Mouse (Mus musculus) testis, adult 2 months (tissue): ENCODE results near the gene Sowahc. TPM values are rescaled to one million over a fixed set of nuclear protein-coding genes. Genes with fewer than 3 reads are reported as not detected.

Source experiments
- H3K27ac ChIP-seq: fragments of 200-500 bp; 2 replicates; pipeline ENCODE4 v1.5.1; 2012; ENCODE audit warnings: low read depth, low read length; ENCODE audit not compliant: control insufficient read depth, insufficient read depth
- H3K27me3 ChIP-seq: fragments of 200-500 bp; 2 replicates; pipeline ENCODE4 v1.6.1; 2012; ENCODE audit warnings: mild to moderate bottlenecking, low read length, moderate library complexity; ENCODE audit not compliant: control insufficient read depth, insufficient read depth
- H3K36me3 ChIP-seq: fragments of 200-500 bp; 2 replicates; pipeline ENCODE4 v1.6.1; 2012; ENCODE audit warnings: mild to moderate bottlenecking, low read length; ENCODE audit not compliant: control insufficient read depth, insufficient read depth
- H3K4me1 ChIP-seq: fragments of 200-500 bp; 2 replicates; pipeline ENCODE4 v1.6.1; 2012; ENCODE audit warnings: low read length; ENCODE audit not compliant: control insufficient read depth, insufficient read depth
- H3K4me3 ChIP-seq: fragments of 200-500 bp; 2 replicates; pipeline ENCODE4 v1.5.1; 2012; ENCODE audit warnings: low read depth, mild to moderate bottlenecking, low read length, moderate library complexity, mixed read lengths; ENCODE audit not compliant: control insufficient read depth
- CTCF ChIP-seq: fragments of 200-500 bp; IDR thresholded peaks from 2 replicates; pipeline ENCODE4 v1.5.1; 2012; ENCODE audit warnings: low read depth, mild to moderate bottlenecking, inconsistent platforms, low read length, moderate library complexity; ENCODE audit not compliant: control insufficient read depth, insufficient read depth, insufficient replicate concordance
- POLR2A ChIP-seq: fragments of 200-500 bp; IDR thresholded peaks from 2 replicates; pipeline ENCODE4 v1.6.1; 2012; ENCODE audit warnings: low read depth, mild to moderate bottlenecking, inconsistent platforms, low read length, moderate library complexity; ENCODE audit not compliant: control insufficient read depth
- polyA plus RNA-seq: library from polyadenylated mRNA; depleted of rRNA; stranded (reverse); fragments of >200 nt; gene quantifications from 2 replicates; pipeline ENCODE4 v1.2.3, GENCODE M21; 2012; rRNA removed

Sowahc gene
- polyA plus RNA-seq, 1 experiment: 2.3 TPM

DNA sequence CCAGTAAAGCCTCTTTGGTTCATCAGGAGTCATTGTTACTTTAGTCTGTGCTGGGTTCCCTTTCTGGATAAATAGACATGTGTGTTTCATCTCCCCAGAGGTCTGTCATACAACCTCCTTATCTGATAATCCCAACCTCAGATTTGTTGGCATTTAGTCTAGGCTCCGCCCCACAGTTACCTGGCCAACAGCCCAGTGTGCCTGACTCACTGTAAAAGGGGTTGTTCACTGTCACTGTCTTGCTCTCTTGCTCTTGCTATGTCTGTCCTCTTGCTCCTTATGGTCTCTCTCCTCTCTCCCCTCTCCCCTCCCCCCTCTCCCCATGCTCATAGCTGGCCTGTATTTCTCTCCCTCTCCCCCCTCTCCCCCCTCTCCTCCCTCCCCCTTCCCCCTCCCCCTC lies 44.3 kb downstream of the Sowahc start:
- Histone ChIP-seq H3K27me3 (no peaks in the 10 kb centered on the region), H3K36me3 (no peaks in the 10 kb centered on the region), H3K27ac (no peak overlapping the region), H3K4me1 (no peaks in the 10 kb centered on the region), H3K4me3 (no peak overlapping the region)
- no peak for TF ChIP-seq POLR2A

DNA sequence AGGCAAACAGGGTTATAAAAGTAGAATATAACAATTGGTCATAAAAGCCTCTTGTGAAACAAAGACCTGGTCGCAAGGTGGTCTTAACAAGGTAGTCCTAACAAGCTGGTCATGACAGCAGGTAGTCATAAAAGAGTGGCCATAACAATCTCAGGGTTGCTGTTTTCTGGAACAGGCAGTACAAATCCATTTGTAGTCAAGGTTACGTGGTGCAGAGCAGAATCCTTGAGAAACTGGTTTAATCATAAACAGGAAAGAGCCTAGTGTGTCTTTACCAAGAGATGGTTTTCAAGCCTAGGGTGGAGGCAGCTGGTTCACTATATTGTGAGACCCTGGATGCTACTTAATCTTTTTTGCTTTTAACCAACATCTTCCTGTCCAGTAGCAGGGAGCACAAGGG lies 45.5 kb downstream of the Sowahc start:
- Histone ChIP-seq H3K27me3 (no peaks in the 10 kb centered on the region), H3K4me1 (no peaks in the 10 kb centered on the region)

GRCm38 (mm10) chr10:59268109-59268508 lies 46.4 kb downstream of the Sowahc start:
- Histone ChIP-seq H3K4me1 (no peaks in the 10 kb centered on the region), H3K4me3 (no peak overlapping the region), H3K36me3 (no peaks in the 10 kb centered on the region), H3K27ac (no peak overlapping the region), H3K27me3 (no peaks in the 10 kb centered on the region)
- TF ChIP-seq POLR2A (no peak), CTCF (no peak)

More for the DNA sequence above, 45.5 kb downstream of the Sowahc start:
- Histone ChIP-seq H3K27ac (no peak overlapping the region), H3K36me3 (no peaks in the 10 kb centered on the region), H3K4me3 (no peak overlapping the region)
- TF ChIP-seq POLR2A (no peak), CTCF (no peak)

DNA sequence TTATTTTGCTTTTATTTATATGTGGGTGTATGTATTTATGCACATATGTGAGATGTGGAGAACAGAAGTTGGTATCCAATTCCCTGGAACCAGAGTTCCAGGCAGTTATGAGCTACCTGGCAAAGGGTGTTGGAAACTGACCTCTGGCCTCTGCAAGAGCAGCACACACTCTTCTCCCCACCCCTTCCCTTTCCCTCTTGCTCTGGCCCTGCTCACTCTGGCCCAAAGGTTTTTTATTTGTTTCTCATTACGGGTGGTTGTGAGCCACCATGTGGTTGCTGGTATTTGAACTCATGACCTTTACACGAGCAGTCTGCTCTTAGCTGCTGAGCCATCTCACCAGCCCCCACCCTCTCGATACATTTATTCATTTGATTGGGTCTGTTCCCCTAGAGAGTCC lies 47.0 kb downstream of the Sowahc start:
- no peak overlapping the region for H3K4me3 ChIP-seq
- no peaks in the 10 kb centered on the region for H3K27me3 ChIP-seq
- no peak overlapping the region for H3K27ac ChIP-seq
- TF ChIP-seq POLR2A (no peak), CTCF (no peak)
- H3K4me1 ChIP-seq: no peaks in the 10 kb centered on the region
- H3K36me3 ChIP-seq: no peaks in the 10 kb centered on the region

DNA sequence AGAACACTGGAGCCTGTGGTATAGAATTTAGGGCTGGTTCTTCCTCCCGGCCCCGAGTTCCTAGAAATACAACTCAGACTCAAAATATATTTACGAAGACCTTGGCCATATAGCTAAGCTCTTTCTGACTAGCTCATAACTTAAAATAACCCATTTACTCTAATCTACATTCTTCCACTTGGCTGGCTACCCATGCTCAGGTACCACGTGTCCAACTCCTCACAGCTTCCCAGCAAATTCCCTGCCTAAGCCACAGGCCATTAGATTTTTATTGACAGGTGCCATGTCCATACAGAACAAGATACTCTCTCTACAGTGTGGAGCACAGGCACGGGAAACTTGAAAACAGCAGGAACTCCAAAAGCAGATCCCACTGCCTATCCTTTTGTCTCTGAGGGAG lies 54.0 kb downstream of the Sowahc start:
- H3K4me3 ChIP-seq: no peak overlapping the region
- TF ChIP-seq POLR2A: no peak
- H3K36me3 ChIP-seq: no peaks in the 10 kb centered on the region
- peaks cover 6% of the 10 kb centered on the region for H3K4me1 ChIP-seq
- H3K27ac ChIP-seq: no peak overlapping the region
- H3K27me3 ChIP-seq: no peaks in the 10 kb centered on the region

Other genes with a start within 250 kb of the Sowahc start
- gene Sept10, start 106 bp upstream of the Sowahc start, polyA plus RNA-seq: 45.5 and 52.0 TPM in 2 replicates
- 4.8 and 6.9 TPM in 2 replicates for gene P4ha1, start 101.3 kb downstream of the Sowahc start, polyA plus RNA-seq
- gene Gm10273, start 173.7 kb downstream of the Sowahc start, polyA plus RNA-seq: 5.1 and 6.3 TPM in 2 replicates
- gene Pla2g12b, start 181.7 kb downstream of the Sowahc start, polyA plus RNA-seq: 0.14 and 0.19 TPM in 2 replicates
- 2.7 and 3.0 TPM in 2 replicates for gene Oit3, start 219.8 kb downstream of the Sowahc start, polyA plus RNA-seq